Mouse (Mus musculus): ENCODE measurements around the gene Adi1. TPM values are rescaled to one million over a fixed set of nuclear protein-coding genes. Genes with fewer than 3 reads are reported as not detected.

Adi1 gene
- 80.0 and 91.4 TPM in 2 replicates for polyA plus RNA-seq (2014; fragmentation: Nextera tagmentation; extraction: Ambion mirVana)

DNA sequence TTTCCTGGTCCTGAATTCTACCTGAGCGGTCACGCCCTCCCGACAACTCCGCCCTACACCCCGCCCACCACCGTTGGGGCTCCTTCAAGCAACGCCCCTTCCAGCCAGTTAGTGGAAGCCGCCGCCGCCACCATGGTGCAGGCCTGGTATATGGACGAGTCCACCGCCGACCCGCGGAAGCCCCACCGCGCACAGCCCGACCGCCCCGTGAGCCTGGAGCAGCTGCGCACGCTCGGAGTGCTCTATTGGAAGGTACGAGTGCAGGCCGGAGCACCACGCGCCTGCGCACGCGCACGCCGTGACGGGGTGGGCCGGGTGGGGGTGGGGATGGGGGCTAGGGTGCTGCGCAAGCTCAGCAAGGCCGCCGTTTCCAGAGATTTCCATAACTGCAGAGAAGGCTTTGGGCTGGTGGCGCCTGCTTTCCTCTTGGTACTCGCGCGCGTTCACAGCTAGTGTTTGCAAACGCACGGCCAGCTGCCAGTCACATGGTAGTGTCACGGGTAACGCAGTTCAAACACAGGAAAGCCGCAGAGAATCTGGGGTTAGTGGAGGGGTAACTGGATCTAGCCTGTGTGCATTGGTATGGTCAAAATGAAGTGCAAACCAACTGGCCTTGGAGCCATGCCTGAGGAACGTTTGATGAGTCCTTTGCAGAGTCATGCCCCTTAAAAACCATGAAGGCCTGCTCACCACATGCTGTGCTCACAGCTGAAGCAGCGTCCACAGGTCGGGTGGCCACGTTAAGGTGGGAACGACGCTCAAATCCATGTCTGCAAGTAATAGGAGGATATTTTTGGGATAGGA lies at the start of gene Adi1:
Gene Adi1 (plus strand): TSS at position 111 of the 804 bp plus-strand sequence.
- Histone ChIP-seq H3K9me3 (ENCODE audit: control insufficient read depth, low read length) (no peaks in the 10 kb centered on the region), H3K4me1 (replicated peaks; ENCODE audit: control insufficient read depth, insufficient read depth, low read length) (peaks cover 10% of the 10 kb centered on the region), H3K36me3 (ENCODE audit: control insufficient read depth, insufficient read depth, low read length) (peaks cover 8% of the 10 kb centered on the region), H3K9ac (ENCODE audit: low read depth, low read length) (peak within 1 kb of the TSS; percentile 80), H3K27me3 (replicated peaks; ENCODE audit: control insufficient read depth, insufficient read depth, low read length) (no peaks in the 10 kb centered on the region), H3K4me2 (peak within 1 kb of the TSS; percentile 91), H3K4me3 (ENCODE audit: low read depth, low read length) (peak within 1 kb of the TSS; percentile 69), H3K27ac (ENCODE audit: low read depth, low read length) (peak within 1 kb of the TSS; percentile 82)
- peak; percentile 89 for ATAC-seq (replicated peaks; ENCODE audit: low FRiP score)
- 2% methylated on average over 53 of the region's 53 CpGs for WGBS
- DNase-seq (ENCODE audit: low spot score) = peak; percentile 86

DNA sequence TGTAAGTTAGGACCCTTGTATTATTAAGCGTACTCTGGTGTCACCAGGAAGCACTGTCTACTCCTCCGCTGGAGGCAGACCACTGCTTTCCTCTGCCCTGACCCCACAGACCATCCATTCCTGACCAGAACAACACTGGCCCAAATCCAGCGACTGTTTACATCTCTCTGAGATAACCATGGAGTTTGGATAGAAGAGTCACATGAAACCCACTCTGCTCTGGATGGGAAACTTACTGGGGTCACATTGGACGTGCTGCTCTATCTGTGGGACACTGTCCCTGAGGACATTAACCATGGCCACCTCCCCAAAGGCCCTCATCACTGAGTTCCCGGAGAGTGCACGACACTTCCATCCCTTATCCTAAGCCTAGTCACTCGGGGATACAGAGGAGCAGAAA lies 49.6 kb upstream of the Adi1 start:
- Histone ChIP-seq H3K36me3 (ENCODE audit: control insufficient read depth, insufficient read depth, low read length) (peaks cover 18% of the 10 kb centered on the region), H3K4me1 (replicated peaks; ENCODE audit: control insufficient read depth, insufficient read depth, low read length) (peaks cover 28% of the 10 kb centered on the region), H3K27me3 (replicated peaks; ENCODE audit: control insufficient read depth, insufficient read depth, low read length) (no peaks in the 10 kb centered on the region), H3K9ac (ENCODE audit: low read depth, low read length) (no peak overlapping the region), H3K9me3 (ENCODE audit: control insufficient read depth, low read length) (no peaks in the 10 kb centered on the region), H3K4me3 (ENCODE audit: low read depth, low read length) (no peak overlapping the region), H3K4me2 (no peak overlapping the region), H3K27ac (ENCODE audit: low read depth, low read length) (no peak overlapping the region)
- DNase-seq (ENCODE audit: low spot score) (no peak), ATAC-seq (replicated peaks; ENCODE audit: low FRiP score) (no peak)
- 75% methylated on average over 7 of the region's 7 CpGs for WGBS

DNA sequence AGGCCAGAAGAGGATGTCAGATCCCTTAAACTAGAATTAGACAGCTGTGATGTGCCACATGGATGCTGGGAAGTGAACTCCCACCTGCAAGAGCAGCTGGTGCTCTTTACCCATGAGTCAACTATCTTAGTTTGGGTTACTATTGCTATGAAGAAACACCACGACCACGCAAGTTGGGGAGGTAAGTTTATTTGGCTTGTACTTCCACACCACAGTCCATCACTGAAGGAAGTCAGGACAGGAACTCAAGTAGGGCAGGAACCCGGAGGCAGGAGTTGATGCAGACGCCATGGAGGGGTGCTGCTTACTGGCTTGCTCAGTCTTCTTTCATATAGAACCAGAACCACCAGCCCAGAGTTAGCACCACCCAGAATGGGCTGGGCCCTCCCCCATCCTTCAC lies 47.9 kb upstream of the Adi1 start:
- H3K4me3 ChIP-seq (ENCODE audit: low read depth, low read length) = no peak overlapping the region
- 50% methylated on average over 4 of the region's 4 CpGs for WGBS
- H3K4me2 ChIP-seq = no peak overlapping the region
- no peaks in the 10 kb centered on the region for H3K27me3 ChIP-seq (replicated peaks; ENCODE audit: control insufficient read depth, insufficient read depth, low read length)
- peaks cover 34% of the 10 kb centered on the region for H3K36me3 ChIP-seq (ENCODE audit: control insufficient read depth, insufficient read depth, low read length)
- peaks cover 23% of the 10 kb centered on the region for H3K4me1 ChIP-seq (replicated peaks; ENCODE audit: control insufficient read depth, insufficient read depth, low read length)
- H3K9ac ChIP-seq (ENCODE audit: low read depth, low read length) = no peak overlapping the region
- H3K9me3 ChIP-seq (ENCODE audit: control insufficient read depth, low read length) = no peaks in the 10 kb centered on the region
- DNase-seq (ENCODE audit: low spot score) = no peak
- H3K27ac ChIP-seq (ENCODE audit: low read depth, low read length) = peak overlapping the region; percentile 3; the same call in 1 of the 2 replicates
- ATAC-seq (replicated peaks; ENCODE audit: low FRiP score) = no peak

GRCm38 (mm10) chr12:28628436-28628835 lies 46.6 kb upstream of the Adi1 start:
- Histone ChIP-seq H3K9ac (ENCODE audit: low read depth, low read length) (no peak overlapping the region), H3K4me3 (ENCODE audit: low read depth, low read length) (no peak overlapping the region), H3K36me3 (ENCODE audit: control insufficient read depth, insufficient read depth, low read length) (peaks cover 48% of the 10 kb centered on the region), H3K4me2 (no peak overlapping the region), H3K4me1 (replicated peaks; ENCODE audit: control insufficient read depth, insufficient read depth, low read length) (peaks cover 23% of the 10 kb centered on the region), H3K27me3 (replicated peaks; ENCODE audit: control insufficient read depth, insufficient read depth, low read length) (no peaks in the 10 kb centered on the region), H3K9me3 (ENCODE audit: control insufficient read depth, low read length) (no peaks in the 10 kb centered on the region), H3K27ac (ENCODE audit: low read depth, low read length) (peak overlapping the region; percentile 58)
- ATAC-seq (replicated peaks; ENCODE audit: low FRiP score) (peak; percentile 34), DNase-seq (ENCODE audit: low spot score) (no peak)
- WGBS = 82% methylated on average over 2 of the region's 2 CpGs

GRCm38 (mm10) chr12:28635058-28635534 lies 39.9 kb upstream of the Adi1 start:
- H3K27ac ChIP-seq (ENCODE audit: low read depth, low read length) = peak overlapping the region; percentile 67
- no peaks in the 10 kb centered on the region for H3K9me3 ChIP-seq (ENCODE audit: control insufficient read depth, low read length)
- H3K9ac ChIP-seq (ENCODE audit: low read depth, low read length) = peak overlapping the region; percentile 99
- DNase-seq (ENCODE audit: low spot score) (no peak), ATAC-seq (replicated peaks; ENCODE audit: low FRiP score) (peak; percentile 19)
- 2% methylated on average over 23 of the region's 23 CpGs for whole genome bisulfite sequencing
- H3K4me1 ChIP-seq (replicated peaks; ENCODE audit: control insufficient read depth, insufficient read depth, low read length) = peaks cover 23% of the 10 kb centered on the region
- H3K36me3 ChIP-seq (ENCODE audit: control insufficient read depth, insufficient read depth, low read length) = peaks cover 42% of the 10 kb centered on the region
- H3K4me3 ChIP-seq (ENCODE audit: low read depth, low read length) = peak overlapping the region; percentile 95
- no peaks in the 10 kb centered on the region for H3K27me3 ChIP-seq (replicated peaks; ENCODE audit: control insufficient read depth, insufficient read depth, low read length)
- H3K4me2 ChIP-seq = peak overlapping the region; percentile 83

- Histone ChIP-seq H3K4me1 (replicated peaks; ENCODE audit: control insufficient read depth, insufficient read depth, low read length) (peaks cover 23% of the 10 kb centered on the region), H3K4me3 (ENCODE audit: low read depth, low read length) (peak within 1 kb of the TSS; percentile 95), H3K9ac (ENCODE audit: low read depth, low read length) (peak within 1 kb of the TSS; percentile 99), H3K27me3 (replicated peaks; ENCODE audit: control insufficient read depth, insufficient read depth, low read length) (no peaks in the 10 kb centered on the region), H3K27ac (ENCODE audit: low read depth, low read length) (peak within 1 kb of the TSS; percentile 77), H3K36me3 (ENCODE audit: control insufficient read depth, insufficient read depth, low read length) (peaks cover 35% of the 10 kb centered on the region), H3K4me2 (peak within 1 kb of the TSS; percentile 83), H3K9me3 (ENCODE audit: control insufficient read depth, low read length) (no peaks in the 10 kb centered on the region)
- 3% methylated on average over 69 of the region's 69 CpGs for WGBS
- ATAC-seq (replicated peaks; ENCODE audit: low FRiP score) (peak; percentile 94), DNase-seq (ENCODE audit: low spot score) (peak; percentile 88)
These were observed 39.2 kb upstream of the Adi1 start, which contains the start of gene Rps7 for GRCm38 (mm10) chr12:28635535-28636476. Rps7 (minus strand) TSS chr12:28635953.

DNA sequence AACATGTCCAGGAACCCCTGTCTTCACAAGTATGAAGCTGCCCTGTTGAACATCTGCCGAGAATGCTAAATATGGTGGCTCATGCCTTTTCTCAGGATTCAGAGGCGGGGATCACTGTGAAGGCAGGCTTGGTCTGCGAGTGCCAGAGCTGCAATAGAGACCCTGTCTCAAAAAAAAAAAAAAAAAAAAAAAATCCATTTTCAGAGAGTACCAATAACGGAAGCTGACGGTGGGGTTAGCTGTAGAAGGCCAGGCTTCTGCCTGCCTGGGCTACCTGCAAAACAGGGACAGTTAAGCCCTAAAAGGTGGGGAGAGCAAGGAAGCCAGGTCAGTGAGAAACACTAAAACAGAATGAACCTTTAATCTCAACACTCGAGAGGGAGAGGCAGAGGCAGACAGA lies 38.5 kb upstream of the Adi1 start:
- H3K4me3 ChIP-seq (ENCODE audit: low read depth, low read length) = peak overlapping the region; percentile 95
- H3K27me3 ChIP-seq (replicated peaks; ENCODE audit: control insufficient read depth, insufficient read depth, low read length) = no peaks in the 10 kb centered on the region
- no peak for DNase-seq (ENCODE audit: low spot score)
- H3K36me3 ChIP-seq (ENCODE audit: control insufficient read depth, insufficient read depth, low read length) = peaks cover 28% of the 10 kb centered on the region
- no peak for ATAC-seq (replicated peaks; ENCODE audit: low FRiP score)
- peak overlapping the region; percentile 63 for H3K4me2 ChIP-seq
- H3K27ac ChIP-seq (ENCODE audit: low read depth, low read length) = peak overlapping the region; percentile 77; the same call in 1 of the 2 replicates
- 67% methylated on average over 6 of the region's 6 CpGs for WGBS
- no peaks in the 10 kb centered on the region for H3K9me3 ChIP-seq (ENCODE audit: control insufficient read depth, low read length)
- peak overlapping the region; percentile 68 for H3K9ac ChIP-seq (ENCODE audit: low read depth, low read length)
- H3K4me1 ChIP-seq (replicated peaks; ENCODE audit: control insufficient read depth, insufficient read depth, low read length) = peaks cover 23% of the 10 kb centered on the region

- no peak for ATAC-seq (replicated peaks; ENCODE audit: low FRiP score)
- peaks cover 5% of the 10 kb centered on the region for H3K4me1 ChIP-seq (replicated peaks; ENCODE audit: control insufficient read depth, insufficient read depth, low read length)
- H3K9me3 ChIP-seq (ENCODE audit: control insufficient read depth, low read length) = no peaks in the 10 kb centered on the region
- H3K27ac ChIP-seq (ENCODE audit: low read depth, low read length) = no peak overlapping the region
- H3K4me3 ChIP-seq (ENCODE audit: low read depth, low read length) = no peak overlapping the region
- 0 out of 2 replicates have a peak, but pooled peaks cover 2% of the 10 kb centered on the region for H3K27me3 ChIP-seq (replicated peaks; ENCODE audit: control insufficient read depth, insufficient read depth, low read length)
- DNase-seq (ENCODE audit: low spot score) = no peak
- WGBS = 53% methylated on average over 2 of the region's 2 CpGs
- no peak overlapping the region for H3K9ac ChIP-seq (ENCODE audit: low read depth, low read length)
- H3K36me3 ChIP-seq (ENCODE audit: control insufficient read depth, insufficient read depth, low read length) = peaks cover 6% of the 10 kb centered on the region
- no peak overlapping the region for H3K4me2 ChIP-seq
These were observed 36.3 kb upstream of the Adi1 start for GRCm38 (mm10) chr12:28638778-28639177.
